Mouse (Mus musculus) frontal cortex, postnatal 10 days (tissue): ENCODE results near the gene Prdm15.
A peak's percentile ranks its signal among the peaks of the same experiment; 100 is the strongest.

Experiments used
- DNase-seq, 2 experiments: peaks; one replicate each; pipeline ENCODE4 v3.0.0; 2022; ENCODE audit warnings: low spot score in 2 of 2, mixed read lengths in 1 of 2

Gene Prdm15

DNA sequence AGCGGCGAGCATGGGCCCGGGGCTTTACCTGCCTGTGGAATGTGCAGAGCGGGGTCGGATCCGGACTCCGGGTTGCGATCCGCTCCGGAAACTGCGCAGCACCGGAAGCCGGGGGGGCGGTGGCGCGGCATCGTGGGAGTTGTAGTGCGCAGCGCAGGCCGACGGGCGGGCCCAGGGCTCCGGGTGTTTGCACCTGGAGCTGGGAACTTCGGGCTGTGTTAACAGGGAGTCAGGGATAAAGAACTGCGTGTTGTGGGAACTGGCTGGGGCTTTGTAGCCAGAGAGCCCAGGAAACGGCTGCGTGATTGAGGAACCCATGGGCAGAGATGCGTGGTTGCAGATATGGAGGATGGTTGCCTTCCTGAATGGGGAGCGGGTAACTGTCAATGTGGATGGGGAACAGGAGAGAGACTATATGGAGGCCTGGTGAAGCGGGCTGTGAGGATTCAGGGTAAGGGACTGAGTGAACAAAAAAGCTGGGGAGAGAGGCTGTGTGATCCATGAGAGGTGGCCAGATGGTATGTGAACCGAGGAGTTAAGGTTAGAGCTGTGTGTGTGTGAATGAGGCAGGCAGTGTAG is at the start of gene Prdm15:
TSS of gene Prdm15 (minus strand) at position 110 of the 579 bp plus-strand sequence.
- peak; percentile 84 to 90 for DNase-seq

DNA sequence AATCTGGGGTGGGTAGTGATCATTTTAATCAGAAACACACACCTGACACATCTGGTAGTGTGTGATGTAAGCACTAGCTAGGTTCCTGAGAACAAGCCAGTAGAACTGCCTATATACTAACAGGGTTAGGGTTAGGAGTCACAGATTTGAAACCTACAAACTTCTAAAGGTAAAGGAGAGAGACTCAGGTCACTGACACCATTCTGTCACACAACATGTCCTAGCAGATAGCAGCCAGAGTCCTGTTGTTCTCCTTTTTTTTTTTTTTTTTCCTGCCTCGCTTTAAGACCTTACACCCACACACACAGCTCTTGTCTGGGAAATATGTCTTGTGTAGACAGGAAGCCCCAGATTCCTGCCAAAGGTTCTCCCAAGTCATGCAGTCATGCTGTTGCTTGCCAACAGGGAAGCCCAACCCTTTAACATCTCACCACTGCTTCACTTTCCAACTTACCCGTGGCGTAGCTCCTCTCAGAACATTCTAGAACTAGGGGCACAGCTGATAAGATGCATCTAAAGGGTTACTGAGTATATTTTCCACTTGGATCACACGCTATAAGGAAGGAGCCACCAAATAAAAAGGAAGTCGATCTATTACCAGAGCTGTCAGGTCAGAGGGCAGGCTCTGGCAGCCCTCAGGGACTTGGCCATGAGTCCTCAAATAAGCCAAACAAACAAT is 45.8 kb upstream of the Prdm15 start:
- no peak for DNase-seq

DNA sequence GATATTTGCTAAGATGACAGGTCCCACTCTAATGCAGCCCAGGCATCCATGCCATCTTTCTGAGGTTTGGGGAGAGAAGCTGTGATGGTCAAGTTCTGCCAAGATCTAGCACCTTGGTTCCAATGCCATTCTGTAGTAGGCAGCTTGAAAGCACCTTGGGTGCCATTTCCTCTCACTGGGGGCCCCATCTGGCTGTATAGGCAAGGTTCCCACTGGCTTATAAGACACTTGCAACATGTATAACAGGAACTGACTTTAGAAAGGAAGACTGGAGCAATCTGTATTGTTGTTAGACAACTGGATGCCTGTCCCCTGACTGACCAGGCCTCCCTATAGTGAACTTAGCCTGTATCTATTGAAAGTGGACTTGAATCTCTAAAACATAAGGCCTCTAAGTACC is 36.1 kb upstream of the Prdm15 start:
- no peak for DNase-seq

DNA sequence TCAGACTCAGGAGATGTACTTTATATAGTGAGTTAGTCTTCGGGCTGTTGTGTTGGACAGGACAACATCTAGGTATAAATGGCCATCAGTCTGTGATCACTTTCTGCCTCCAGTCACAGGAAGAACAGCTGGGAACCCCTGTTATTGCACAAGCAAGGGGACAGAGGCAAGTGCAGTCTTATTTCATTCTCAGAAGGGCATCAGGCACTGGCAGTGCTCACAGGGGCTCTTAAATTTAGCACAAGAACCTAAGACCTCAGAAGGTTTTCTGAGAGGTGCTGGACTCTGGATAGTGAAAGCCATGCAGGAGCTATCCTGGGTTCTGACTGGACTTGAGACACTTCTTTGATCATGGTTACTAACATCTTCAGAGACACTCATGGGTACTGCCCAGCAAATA is 32.0 kb upstream of the Prdm15 start:
- no peak for DNase-seq

DNA sequence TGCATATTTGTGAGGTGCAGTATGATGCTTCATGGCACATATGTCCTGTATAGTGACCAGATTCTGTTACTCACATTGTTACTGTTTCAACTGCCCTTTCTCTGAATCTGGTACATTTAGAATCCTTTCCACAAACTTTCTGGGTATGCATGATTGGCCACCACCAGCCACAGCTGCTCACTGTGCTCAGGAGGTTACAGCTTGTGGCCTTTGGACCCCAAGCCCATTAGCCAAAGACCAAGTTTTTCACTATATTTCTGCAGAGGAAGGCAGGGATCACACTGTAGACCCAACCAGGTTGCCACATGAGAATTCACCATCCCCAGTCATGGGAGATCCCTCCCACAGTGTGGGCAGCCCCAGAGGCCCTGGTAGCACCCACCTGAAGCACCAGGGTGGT is 31.2 kb upstream of the Prdm15 start:
- no peak for DNase-seq

DNA sequence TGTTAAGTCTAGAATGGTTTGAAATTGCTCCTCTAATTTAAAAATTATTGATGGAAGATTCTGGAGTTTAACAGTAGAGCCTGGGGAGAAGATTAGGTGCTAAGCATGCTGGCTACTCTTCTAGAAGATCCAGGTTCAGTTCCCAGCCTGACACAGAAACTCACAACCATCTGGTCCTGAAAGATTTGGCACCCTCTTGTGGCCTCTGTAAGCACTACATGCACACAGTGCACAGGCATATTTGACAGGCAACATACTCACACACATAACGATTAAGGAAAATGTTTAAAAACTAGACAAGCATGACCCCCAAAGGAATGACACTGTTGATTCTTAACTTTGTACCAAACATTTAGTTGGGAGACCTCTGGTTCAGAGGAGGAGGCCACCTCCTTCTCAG is 27.5 kb upstream of the Prdm15 start:
- DNase-seq, result peak in 1 of 2 experiments; percentile 18

DNA sequence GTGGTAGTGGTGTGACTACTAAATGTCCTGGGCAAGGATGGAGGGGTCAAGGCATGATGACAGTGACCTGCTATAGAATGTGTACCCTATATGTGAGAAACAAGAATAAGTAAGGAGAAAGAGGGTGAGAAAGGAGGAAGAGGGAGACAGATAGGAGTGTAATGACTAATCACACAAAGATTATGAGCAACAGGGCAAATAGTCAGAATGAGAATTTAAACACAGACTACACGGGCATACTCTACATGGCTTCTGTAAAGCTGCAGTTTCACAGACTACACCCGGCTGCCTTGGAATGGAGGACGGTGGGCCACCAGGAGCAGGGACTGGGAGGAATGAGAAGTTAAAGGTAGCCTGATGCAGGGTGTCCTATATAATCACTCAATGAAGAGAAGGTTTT is 25.9 kb upstream of the Prdm15 start:
- no peak for DNase-seq

DNA sequence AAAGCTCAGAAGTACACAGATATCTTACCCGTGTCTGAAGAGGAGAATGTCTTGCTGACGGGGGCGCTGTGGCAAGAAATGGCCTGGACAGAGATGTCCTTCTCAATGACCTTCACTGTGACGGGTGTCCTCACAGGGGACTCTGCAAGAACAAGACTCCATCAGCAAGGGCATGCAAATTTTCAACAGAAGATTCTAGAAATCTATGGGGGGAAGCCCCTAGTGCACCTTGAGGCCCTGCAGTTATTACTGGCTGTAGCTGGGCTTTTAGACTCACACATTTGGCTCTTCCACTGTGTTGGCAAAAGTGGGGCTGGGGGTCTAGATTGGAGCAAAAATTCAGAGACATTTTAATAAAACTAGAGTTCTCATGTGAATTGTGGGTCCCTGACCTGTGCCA is 23.5 kb upstream of the Prdm15 start:
- no peak for DNase-seq

DNA sequence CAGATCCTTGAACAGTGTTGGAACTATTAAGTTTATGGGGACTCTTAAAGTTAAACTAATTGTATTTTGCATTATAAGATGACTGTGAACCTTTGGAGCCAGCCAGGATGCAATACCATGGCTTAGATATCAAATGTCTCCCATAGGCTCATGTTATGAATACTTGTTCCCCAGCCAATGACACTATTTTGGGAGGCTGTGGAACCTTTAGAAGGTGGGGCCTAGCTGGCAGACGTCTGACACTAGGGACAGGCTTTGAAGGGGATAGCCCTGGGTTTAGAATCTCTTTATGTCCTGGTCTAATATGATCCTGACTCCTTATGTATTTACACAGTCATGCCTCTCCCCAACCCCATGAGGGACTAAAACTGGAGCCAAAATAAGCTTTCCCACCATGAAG is 22.7 kb upstream of the Prdm15 start:
- no peak for DNase-seq

DNA sequence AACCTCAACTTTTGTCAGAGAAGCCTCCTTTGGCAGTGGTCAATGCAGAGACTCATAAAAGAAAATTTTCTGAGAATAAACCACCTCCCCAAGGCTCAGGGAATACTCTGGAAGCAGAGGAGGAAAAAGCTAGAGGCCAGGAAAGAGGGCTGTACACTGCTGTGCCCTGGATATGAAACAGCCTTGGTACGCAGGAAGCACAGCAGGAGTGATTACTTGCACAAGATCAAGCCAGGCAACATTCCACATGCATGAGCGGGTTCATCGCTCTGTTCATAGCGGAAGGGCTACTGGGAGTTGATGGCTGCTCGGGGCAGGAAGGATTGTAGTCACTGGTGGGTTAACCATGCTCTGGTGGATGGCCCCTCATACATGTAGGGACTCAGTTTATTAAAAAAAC is 21.0 kb upstream of the Prdm15 start:
- DNase-seq, result no peak

DNA sequence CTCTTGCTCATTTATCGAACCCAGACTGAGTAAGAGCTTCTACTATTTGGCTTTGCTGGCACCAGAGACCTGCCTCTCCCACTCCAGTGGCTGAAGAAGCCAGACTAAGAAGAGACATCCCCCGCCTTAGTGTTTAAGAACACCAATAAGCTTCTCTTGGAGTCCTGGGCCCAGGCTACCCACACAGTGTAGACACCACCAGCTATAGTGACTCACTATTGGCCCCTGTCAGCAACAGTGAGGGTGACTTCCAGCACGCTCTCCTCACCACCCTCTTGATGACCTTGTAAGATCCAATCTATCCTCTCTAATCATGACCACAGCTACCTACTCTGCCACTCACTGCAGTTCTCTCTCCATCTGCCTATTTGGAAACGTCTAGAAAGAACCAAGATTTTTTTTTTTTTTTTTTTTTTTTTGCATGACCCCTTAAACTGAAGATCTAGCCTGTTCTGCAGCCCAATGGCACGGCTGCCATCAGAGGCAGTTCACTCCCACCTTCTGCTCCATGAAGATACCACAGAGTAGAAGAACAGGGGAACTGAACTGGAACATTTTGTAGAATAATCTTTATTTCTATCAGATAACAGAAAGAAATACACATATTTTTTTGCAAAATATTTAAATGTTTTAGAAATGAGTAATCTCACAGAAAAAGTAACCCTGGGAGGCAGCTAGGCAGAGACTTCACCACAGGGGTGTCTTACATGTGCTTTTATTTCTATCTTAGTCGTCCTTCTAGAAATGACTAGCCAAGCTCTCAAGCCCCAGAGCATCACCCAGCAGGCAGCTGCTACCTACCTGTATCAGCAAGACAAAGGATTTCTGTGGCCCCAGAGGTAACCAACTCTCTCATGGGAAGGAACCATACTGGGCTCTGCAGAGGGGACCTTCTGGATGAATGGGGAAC is 17.8 kb upstream of the Prdm15 start:
- DNase-seq, result no peak

DNA sequence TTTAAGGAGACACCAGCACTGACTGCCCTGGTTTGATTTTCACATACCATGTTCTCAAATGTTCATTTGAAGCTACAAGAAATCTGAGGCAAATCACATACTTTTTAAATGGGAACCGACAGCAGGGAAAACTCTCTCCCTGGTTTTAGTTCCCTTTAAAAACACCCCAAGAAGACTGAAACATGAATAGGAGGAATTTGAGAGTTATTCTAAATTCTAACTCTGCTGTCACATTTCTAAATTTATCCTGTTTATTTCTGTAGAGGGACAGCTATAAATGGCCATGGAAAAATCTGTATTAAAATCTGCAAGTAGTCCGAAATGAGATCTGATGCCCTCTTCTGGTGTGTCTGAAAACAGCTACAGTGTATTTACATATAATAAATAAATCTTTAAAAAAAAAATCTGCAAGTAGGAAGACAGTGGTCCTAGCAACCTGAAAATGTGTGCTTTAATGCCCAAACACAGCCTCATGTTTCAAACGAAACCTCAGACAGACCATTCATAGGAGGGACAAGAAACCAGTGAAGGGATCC is 12.3 kb upstream of the Prdm15 start:
- no peak for DNase-seq

DNA sequence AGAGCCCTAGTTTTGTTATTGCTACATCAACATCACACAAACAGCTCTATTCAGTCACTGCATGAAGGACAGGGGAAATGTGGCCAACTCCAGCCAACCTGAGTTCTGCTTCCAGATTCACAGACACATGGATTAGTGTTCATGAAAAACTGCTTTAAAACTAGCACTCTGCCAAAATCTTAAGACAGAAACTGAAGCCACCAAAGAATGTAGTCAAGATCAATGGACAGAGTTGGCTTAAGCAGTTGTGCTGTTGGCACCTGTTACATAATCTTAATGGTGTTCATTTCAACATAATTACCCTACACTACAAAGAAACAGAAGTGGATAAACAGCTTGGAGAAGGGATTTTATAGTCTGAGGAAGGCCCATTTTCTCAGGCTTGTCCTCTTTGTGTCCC is 4.4 kb upstream of the Prdm15 start:
- no peak for DNase-seq

DNA sequence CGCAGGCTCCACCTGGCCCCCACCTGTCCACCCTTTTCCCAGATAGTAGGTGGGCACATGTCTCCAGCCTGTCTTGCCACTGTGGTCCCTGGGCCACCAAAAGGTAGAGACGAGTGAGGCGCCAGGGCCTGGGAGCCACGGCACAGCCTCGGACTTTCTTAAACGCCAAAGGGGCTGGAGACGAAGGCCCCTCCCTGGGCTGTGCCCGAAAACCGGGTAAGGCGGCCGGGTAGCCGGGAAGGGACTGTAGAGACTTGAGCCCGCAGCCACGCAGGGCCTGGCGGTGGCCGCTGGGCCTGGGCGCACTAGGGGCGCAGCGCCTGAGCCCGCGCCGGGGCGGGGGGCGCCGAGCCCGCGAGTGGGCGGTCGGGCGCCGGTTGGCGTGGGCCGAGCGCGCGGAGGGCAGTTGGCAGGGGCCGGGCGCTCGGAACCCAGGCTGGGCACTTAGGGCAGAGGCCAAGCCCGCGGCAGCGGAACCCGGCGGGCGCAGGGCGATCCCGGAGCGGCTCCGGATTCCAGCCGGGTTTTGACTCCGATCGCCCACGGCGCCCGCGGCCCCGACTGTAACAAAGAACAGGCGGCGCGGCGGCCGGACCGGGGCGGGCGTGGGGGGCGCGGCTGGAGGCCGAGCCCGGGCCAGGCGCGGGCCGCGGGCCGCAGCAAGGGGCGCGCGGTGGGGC is 449 bp downstream of the Prdm15 start:
- peak; percentile 84 to 87 for DNase-seq

DNA sequence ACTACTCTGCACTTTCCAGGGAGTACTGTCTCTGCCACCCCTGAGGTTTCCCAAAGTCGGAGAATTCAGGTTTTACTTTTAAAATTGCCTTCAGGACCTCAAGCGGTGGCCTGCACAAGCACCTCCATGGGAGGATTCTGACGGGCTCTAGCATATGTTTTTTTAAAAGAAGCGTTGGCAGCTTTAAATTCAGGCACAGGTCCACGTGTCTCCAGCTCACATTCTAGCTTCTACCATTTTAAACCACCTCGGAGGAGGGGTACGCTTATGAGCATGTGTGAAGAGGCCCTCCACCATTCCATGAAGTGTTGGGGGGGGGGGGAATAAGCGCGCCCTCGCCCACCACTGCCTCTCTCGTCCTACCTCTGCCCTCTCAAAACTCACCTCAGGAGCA is 986 bp downstream of the Prdm15 start:
- peak in 1 of 2 experiments; percentile 56 for DNase-seq

DNA sequence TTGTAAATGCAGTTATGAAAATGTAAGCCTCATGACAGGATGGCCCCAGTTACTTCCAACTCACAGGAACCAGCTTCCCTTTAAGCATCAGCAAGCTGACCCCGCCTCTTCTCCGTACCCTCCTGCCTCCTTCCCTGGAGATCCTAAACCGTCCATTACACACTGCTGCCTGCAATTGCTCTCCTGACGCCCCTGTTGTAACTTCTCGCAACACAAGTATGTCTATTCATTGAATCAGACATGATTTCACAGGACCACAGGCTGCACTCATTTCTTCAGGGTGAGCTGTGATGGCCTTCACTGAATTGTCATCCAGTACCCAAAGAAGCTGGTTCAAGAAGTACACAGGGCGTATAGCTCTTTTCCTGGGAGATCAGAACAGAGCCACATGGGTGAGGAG is 2.8 kb downstream of the Prdm15 start:
- DNase-seq, result no peak

DNA sequence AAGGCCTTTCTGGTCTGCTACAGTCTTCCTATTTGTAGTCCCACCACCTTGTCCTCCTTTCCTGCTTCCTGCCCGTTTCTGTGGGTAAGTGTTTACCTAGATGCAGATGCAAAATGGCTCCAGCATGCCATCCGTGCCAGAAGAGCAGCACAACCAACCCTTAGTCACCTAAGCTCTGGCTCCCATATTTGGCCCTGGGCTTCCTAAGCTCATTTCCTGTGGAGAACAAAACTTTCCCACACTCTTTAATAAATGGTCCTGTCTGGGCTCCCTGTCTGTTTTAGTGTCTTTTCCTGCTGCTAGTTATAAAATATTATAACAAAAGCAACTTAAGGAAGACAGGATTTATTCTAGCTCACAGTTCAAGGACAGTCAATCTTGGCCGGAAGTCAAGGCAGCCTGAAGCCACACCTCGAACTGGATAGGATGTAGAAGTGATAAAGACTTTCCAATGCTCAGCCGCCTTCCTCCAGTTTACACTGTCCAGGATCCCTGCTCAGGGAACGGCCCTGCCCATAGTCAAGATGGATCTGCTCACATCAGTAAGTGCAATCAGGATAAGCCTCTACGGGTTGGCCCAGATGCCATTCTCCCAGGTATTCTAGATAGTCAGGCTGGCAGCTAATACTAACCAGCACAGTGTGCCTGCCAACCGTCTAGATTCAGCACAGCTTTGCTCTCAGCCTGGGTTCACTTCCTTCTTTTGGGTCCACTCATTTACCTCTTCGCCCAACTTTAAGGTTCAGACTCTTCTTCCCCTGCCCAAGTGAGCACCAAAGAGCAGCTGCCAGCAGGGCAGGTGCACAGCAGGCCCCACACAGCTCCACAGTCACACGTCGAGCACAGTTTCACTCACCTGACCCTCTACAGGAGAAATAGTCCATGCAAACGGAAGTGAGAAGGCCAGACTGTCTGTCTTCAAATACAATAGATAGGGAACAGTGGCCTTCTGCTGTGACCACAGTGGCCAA is 6.4 kb downstream of the Prdm15 start:
- no peak for DNase-seq

DNA sequence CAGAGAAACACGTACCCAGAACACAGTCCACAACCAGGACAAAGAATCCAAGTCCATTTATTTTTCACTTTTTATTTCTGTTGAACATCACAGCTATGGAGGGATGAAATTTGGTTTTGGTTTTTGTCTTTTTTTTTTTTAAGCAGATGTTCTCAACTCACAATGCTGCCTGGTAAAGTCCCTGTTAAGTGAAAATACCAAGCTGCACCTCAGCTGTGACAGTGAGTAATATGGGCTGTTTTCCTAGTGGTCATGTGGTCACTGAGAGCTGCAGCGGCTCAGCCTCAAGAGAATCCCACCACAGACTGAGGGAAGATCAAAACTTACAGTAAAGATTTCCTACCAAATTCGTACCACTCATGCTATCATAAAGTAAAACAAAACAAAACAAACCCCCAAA is 19.5 kb downstream of the Prdm15 start:
- no peak for DNase-seq

DNA sequence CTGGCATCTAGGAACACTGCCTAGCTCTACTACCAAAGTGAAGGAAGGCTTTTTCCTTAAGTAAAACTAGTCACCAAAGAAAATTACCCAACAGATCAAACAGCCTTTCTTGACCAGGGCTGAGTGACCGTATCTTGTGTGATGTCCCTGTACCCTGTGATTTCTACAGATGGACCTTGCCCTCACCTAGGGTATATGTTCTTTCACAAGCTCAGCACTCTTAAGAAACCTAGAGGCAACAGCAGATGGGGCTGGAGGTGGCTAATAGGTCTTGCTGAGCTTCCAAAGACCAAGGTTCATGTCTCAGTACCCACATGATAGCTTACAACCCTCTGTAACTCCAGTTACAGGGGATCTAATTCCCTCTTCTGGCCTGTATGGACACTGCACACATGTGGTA is 23.4 kb downstream of the Prdm15 start:
- DNase-seq, result no peak

DNA sequence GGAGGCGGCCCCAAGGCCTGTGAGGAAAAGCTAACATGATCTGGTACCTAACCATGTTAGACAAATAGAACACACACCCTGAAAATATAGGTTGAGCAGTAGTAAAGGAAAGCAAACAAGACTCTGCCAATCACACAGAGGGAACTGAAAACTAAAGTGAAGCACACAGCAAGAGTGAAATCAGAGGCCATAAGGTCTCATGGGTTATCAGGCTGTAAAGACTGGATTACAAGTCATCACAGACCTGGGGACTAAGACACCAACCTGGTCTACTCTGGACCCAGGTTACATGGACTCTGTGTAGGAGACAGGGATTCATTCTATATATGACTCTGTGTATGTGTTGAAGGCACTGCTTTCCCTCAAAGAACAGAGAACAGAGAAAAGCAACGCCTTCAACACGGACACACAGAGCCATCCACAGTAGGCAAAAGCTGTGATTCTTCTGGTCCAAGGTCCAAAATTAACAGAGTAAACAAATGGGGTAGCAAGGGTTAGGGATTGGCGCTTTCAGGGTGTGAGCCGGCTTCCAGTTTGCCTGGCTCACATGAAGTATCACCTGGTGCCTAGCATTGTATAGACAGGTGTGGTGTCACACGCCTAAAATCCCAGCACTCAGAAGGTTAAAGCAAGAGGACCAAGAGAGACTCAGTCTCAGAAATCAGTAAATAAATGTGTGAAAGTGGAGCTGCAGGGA is 28.2 kb downstream of the Prdm15 start:
- no peak for DNase-seq
